Mouse (Mus musculus): ENCODE measurements around the gene Zp2. TPM values are rescaled to one million over a fixed set of nuclear protein-coding genes. Genes with fewer than 3 reads are reported as not detected.
A peak's percentile ranks its signal among the peaks of the same experiment; 100 is the strongest.

Zp2 gene
- polyA plus RNA-seq, 1 experiment from 2014 or later: not detected

- H3K27me3 ChIP-seq: no peaks in the 10 kb centered on the region
- ATAC-seq: no peak
- in situ Hi-C loops (cut with MboI; ENCODE audit: low pct_unique_long_range_greater_than_20kb): no loop called here
- no peak for DNase-seq (ENCODE audit: low read depth, low spot score)
- TF ChIP-seq CTCF (IDR thresholded peaks at IDR 0.05): no peak
- CTCF ChIA-PET: no interaction called here
- POLR2A ChIA-PET: no interaction called here
These were observed 16.1 kb downstream of the Zp2 start for GRCm38 (mm10) chr7:120128951-120129350.

GRCm38 (mm10) chr7:120127686-120128059 is 17.4 kb downstream of the Zp2 start:
- POLR2A ChIA-PET: no interaction called here
- TF ChIP-seq CTCF (IDR thresholded peaks at IDR 0.05): no peak
- no peak for DNase-seq (ENCODE audit: low read depth, low spot score)
- H3K27me3 ChIP-seq: no peaks in the 10 kb centered on the region
- no peak for ATAC-seq
- CTCF ChIA-PET: no interaction called here
- in situ Hi-C loops (cut with MboI; ENCODE audit: low pct_unique_long_range_greater_than_20kb): no loop called here

- CTCF ChIA-PET: no interaction called here
- POLR2A ChIA-PET: no interaction called here
- in situ Hi-C loops (cut with MboI; ENCODE audit: low pct_unique_long_range_greater_than_20kb): no loop called here
- no peak for ATAC-seq
- DNase-seq (ENCODE audit: low read depth, low spot score): no peak
- H3K27me3 ChIP-seq: no peaks in the 10 kb centered on the region
- no peak for TF ChIP-seq CTCF (IDR thresholded peaks at IDR 0.05)
These were observed 18.0 kb downstream of the Zp2 start for GRCm38 (mm10) chr7:120126976-120127685.

- ChIA-PET POLR2A (no interaction called here), CTCF (interaction anchor here (1.0 to 1.4 kb wide), 2 partner anchors 17 to 26 kb away, joined by 6 to 7 read pairs; no protein-coding TSS in a partner anchor)
- TF ChIP-seq CTCF (IDR thresholded peaks at IDR 0.05): peak; percentile 70
- DNase-seq (ENCODE audit: low read depth, low spot score): no peak
- peak; percentile 60 for ATAC-seq
- H3K27me3 ChIP-seq: no peaks in the 10 kb centered on the region
- in situ Hi-C loops (cut with MboI; ENCODE audit: low pct_unique_long_range_greater_than_20kb): loop anchor here (5.0 kb wide), 1 partner anchor 702 kb away; no protein-coding TSS in a partner anchor
These were observed 20.2 kb downstream of the Zp2 start for GRCm38 (mm10) chr7:120124844-120125243.

- ATAC-seq: no peak
- CTCF ChIA-PET: interaction anchor here (0.9 kb wide), 1 partner anchor 51 kb away, joined by 3 read pairs; no protein-coding TSS in a partner anchor
- POLR2A ChIA-PET: interaction anchor here (0.7 kb wide), 2 partner anchors 53 to 320 kb away, joined by 3 read pairs; no protein-coding TSS in a partner anchor
- in situ Hi-C loops (cut with MboI; ENCODE audit: low pct_unique_long_range_greater_than_20kb): loop anchor here (5.0 kb wide), 1 partner anchor 704 kb away; no protein-coding TSS in a partner anchor
- no peak for TF ChIP-seq CTCF (IDR thresholded peaks at IDR 0.05)
- DNase-seq (ENCODE audit: low read depth, low spot score): no peak
- no peaks in the 10 kb centered on the region for H3K27me3 ChIP-seq
These were observed 21.3 kb downstream of the Zp2 start for GRCm38 (mm10) chr7:120123776-120124175.

- ATAC-seq (no peak), DNase-seq (ENCODE audit: low read depth, low spot score) (no peak)
- TF ChIP-seq CTCF (IDR thresholded peaks at IDR 0.05): no peak
- ChIA-PET CTCF (no interaction called here), POLR2A (no interaction called here)
- in situ Hi-C loops (cut with MboI; ENCODE audit: low pct_unique_long_range_greater_than_20kb): no loop called here
- no peaks in the 10 kb centered on the region for H3K27me3 ChIP-seq
These were observed 27.6 kb downstream of the Zp2 start for GRCm38 (mm10) chr7:120117529-120117928.

GRCm38 (mm10) chr7:120116976-120117375 is 28.1 kb downstream of the Zp2 start:
- ChIA-PET CTCF (interaction anchor here (1.4 kb wide), 1 partner anchor 19 kb away, joined by 4 read pairs; no protein-coding TSS in a partner anchor), POLR2A (no interaction called here)
- ATAC-seq (no peak), DNase-seq (ENCODE audit: low read depth, low spot score) (no peak)
- no peaks in the 10 kb centered on the region for H3K27me3 ChIP-seq
- no peak for TF ChIP-seq CTCF (IDR thresholded peaks at IDR 0.05)
- in situ Hi-C loops (cut with MboI; ENCODE audit: low pct_unique_long_range_greater_than_20kb): no loop called here

GRCm38 (mm10) chr7:120109676-120110075 is 35.4 kb downstream of the Zp2 start:
- no peak for TF ChIP-seq CTCF (IDR thresholded peaks at IDR 0.05)
- ATAC-seq (no peak), DNase-seq (ENCODE audit: low read depth, low spot score) (no peak)
- POLR2A ChIA-PET: no interaction called here
- in situ Hi-C loops (cut with MboI; ENCODE audit: low pct_unique_long_range_greater_than_20kb): no loop called here
- CTCF ChIA-PET: no interaction called here
- no peaks in the 10 kb centered on the region for H3K27me3 ChIP-seq

- ChIA-PET POLR2A (no interaction called here), CTCF (no interaction called here)
- in situ Hi-C loops (cut with MboI; ENCODE audit: low pct_unique_long_range_greater_than_20kb): no loop called here
- DNase-seq (ENCODE audit: low read depth, low spot score) (no peak), ATAC-seq (no peak)
- H3K27me3 ChIP-seq: no peaks in the 10 kb centered on the region
- TF ChIP-seq CTCF (IDR thresholded peaks at IDR 0.05): no peak
These were observed 38.7 kb downstream of the Zp2 start for GRCm38 (mm10) chr7:120106356-120106755.

GRCm38 (mm10) chr7:120104975-120105374 is 40.1 kb downstream of the Zp2 start:
- in situ Hi-C loops (cut with MboI; ENCODE audit: low pct_unique_long_range_greater_than_20kb): no loop called here

GRCm38 (mm10) chr7:120103019-120103567 is 42.0 kb downstream of the Zp2 start:
- H3K27me3 ChIP-seq: no peaks in the 10 kb centered on the region
- POLR2A ChIA-PET: no interaction called here
- TF ChIP-seq CTCF (IDR thresholded peaks at IDR 0.05): no peak
- DNase-seq (ENCODE audit: low read depth, low spot score): no peak
- ATAC-seq: peak; percentile 33
- in situ Hi-C loops (cut with MboI; ENCODE audit: low pct_unique_long_range_greater_than_20kb): no loop called here
- CTCF ChIA-PET: no interaction called here

More at GRCm38 (mm10) chr7:120104975-120105374, 40.1 kb downstream of the Zp2 start:
- POLR2A ChIA-PET: no interaction called here
- H3K27me3 ChIP-seq: no peaks in the 10 kb centered on the region
- no peak for TF ChIP-seq CTCF (IDR thresholded peaks at IDR 0.05)
- DNase-seq (ENCODE audit: low read depth, low spot score) (no peak), ATAC-seq (no peak)
- CTCF ChIA-PET: interaction anchor here (0.6 to 1.0 kb wide), 2 partner anchors 11 to 12 kb away, joined by 3 read pairs; no protein-coding TSS in a partner anchor
